Mouse (Mus musculus): ENCODE results near the gene Ppp1cc.

DNA sequence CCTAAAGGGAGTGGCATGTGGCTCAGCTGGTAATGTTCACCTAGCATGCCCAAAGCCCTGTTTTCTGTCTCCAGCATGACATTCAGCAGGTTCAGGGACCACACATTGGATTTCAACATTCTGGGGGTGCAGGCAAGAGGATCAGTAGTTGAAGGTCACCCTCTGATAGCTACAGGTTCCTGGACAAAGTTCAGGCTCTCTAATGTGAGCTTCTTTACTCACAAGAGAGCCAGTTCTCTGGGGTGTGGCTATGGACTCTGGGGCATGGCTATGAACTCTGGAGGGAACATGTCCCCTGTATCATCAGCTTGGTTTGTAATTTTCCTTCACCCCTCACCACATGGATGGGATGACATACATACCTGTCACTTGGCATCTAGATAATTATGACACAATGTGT is 2.5 kb upstream of the Ppp1cc start:
- TF ChIP-seq POLR2A (IDR thresholded peaks at IDR 0.05; ENCODE audit: insufficient read depth, low read length) (no peak), CTCF (IDR thresholded peaks at IDR 0.05; ENCODE audit: low read depth, low read length) (no peak)
